Mouse (Mus musculus) heart, postnatal 14 days (tissue): Measurements from ENCODE around the gene Robo1. TPM values are rescaled to one million over a fixed set of nuclear protein-coding genes. Genes with fewer than 3 reads are reported as not detected.

Experiments
- DNase-seq, 2 experiments: peaks; one replicate each; pipeline ENCODE4 v3.0.0; 2021 to 2022
- intact Hi-C: fragments of 180-260 bp; cut with DNase I; formaldehyde crosslinking; loops from one replicate; pipeline ENCODE4 v1.15.1; 2025
- total RNA-seq, 2 experiments: library from RNA; stranded (reverse); gene quantifications; 2 replicates each; pipeline ENCODE4 v1.2.3; 2021

Robo1 gene
- total RNA-seq, 2 experiments from 2014 or later = 3.2 to 3.4 TPM

GRCm38 (mm10) chr16:72874934-72875732 lies 567.0 kb downstream of the Robo1 start:
- no peak for DNase-seq
- intact Hi-C loops = no loop called here

- intact Hi-C loops = no loop called here
These were observed 580.0 kb downstream of the Robo1 start for GRCm38 (mm10) chr16:72888108-72888507.

GRCm38 (mm10) chr16:72889401-72889800 lies 581.3 kb downstream of the Robo1 start:
- intact Hi-C loops = no loop called here
- no peak for DNase-seq

More at GRCm38 (mm10) chr16:72888108-72888507, 580.0 kb downstream of the Robo1 start:
- DNase-seq = no peak

- DNase-seq = no peak
- intact Hi-C loops = no loop called here
These were observed 589.0 kb downstream of the Robo1 start for GRCm38 (mm10) chr16:72897125-72897524.

- DNase-seq = no peak
- intact Hi-C loops = no loop called here
These were observed 600.8 kb downstream of the Robo1 start for GRCm38 (mm10) chr16:72908895-72909294.

GRCm38 (mm10) chr16:72913134-72913533 lies 605.0 kb downstream of the Robo1 start:
- peak; percentile 19 to 42 for DNase-seq
- intact Hi-C loops = no loop called here

- no peak for DNase-seq
- intact Hi-C loops = no loop called here
These were observed 606.0 kb downstream of the Robo1 start for GRCm38 (mm10) chr16:72914068-72914630.

- intact Hi-C loops = loop anchor here (5.0 kb wide), 1 partner anchor 108 kb away; no protein-coding TSS in a partner anchor
These were observed 611.9 kb downstream of the Robo1 start for GRCm38 (mm10) chr16:72920013-72920412.

GRCm38 (mm10) chr16:72924423-72925224 lies 616.5 kb downstream of the Robo1 start:
- intact Hi-C loops = loop anchor here (5.0 kb wide), 1 partner anchor 112 kb away; no protein-coding TSS in a partner anchor
- peak; percentile 75 to 85 for DNase-seq

More at GRCm38 (mm10) chr16:72920013-72920412, 611.9 kb downstream of the Robo1 start:
- DNase-seq = no peak

GRCm38 (mm10) chr16:72928525-72929122 lies 620.5 kb downstream of the Robo1 start:
- DNase-seq = no peak
- intact Hi-C loops = no loop called here

GRCm38 (mm10) chr16:72930871-72931270 lies 622.8 kb downstream of the Robo1 start:
- DNase-seq = no peak
- intact Hi-C loops = no loop called here

GRCm38 (mm10) chr16:72934908-72935307 lies 626.8 kb downstream of the Robo1 start:
- DNase-seq = no peak
- intact Hi-C loops = no loop called here

- no peak for DNase-seq
- intact Hi-C loops = no loop called here
These were observed 629.1 kb downstream of the Robo1 start for GRCm38 (mm10) chr16:72937183-72937582.

- intact Hi-C loops = no loop called here
- no peak for DNase-seq
These were observed 631.8 kb downstream of the Robo1 start for GRCm38 (mm10) chr16:72939862-72940261.

- intact Hi-C loops = no loop called here
- DNase-seq = no peak
These were observed 632.7 kb downstream of the Robo1 start for GRCm38 (mm10) chr16:72940786-72941185.

- no peak for DNase-seq
- intact Hi-C loops = no loop called here
These were observed 636.3 kb downstream of the Robo1 start for GRCm38 (mm10) chr16:72944403-72944802.

- no peak for DNase-seq
- intact Hi-C loops = no loop called here
These were observed 643.9 kb downstream of the Robo1 start for GRCm38 (mm10) chr16:72951969-72952368.

- DNase-seq = no peak
- intact Hi-C loops = no loop called here
These were observed 651.1 kb downstream of the Robo1 start for GRCm38 (mm10) chr16:72959018-72959702.

GRCm38 (mm10) chr16:72959823-72960222 lies 651.7 kb downstream of the Robo1 start:
- no peak for DNase-seq
- intact Hi-C loops = no loop called here

GRCm38 (mm10) chr16:72963782-72964181 lies 655.7 kb downstream of the Robo1 start:
- intact Hi-C loops = no loop called here
- DNase-seq = no peak
